Mouse (Mus musculus): ENCODE results near the gene Foxn3. TPM values are rescaled to one million over a fixed set of nuclear protein-coding genes. Genes with fewer than 3 reads are reported as not detected.

The Foxn3 gene
- total RNA-seq, 1 experiment from 2014 or later = 96.6 TPM

GRCm38 (mm10) chr12:99233386-99233785, 330.0 kb downstream of the Foxn3 start:
- ATAC-seq (replicated peaks; ENCODE audit: insufficient number of reproducible peaks, low FRiP score, low TSS enrichment, poor library complexity, severe bottlenecking) = no peak

GRCm38 (mm10) chr12:99232478-99232877, 330.9 kb downstream of the Foxn3 start:
- no peak for ATAC-seq (replicated peaks; ENCODE audit: insufficient number of reproducible peaks, low FRiP score, low TSS enrichment, poor library complexity, severe bottlenecking)

- no peak for ATAC-seq (replicated peaks; ENCODE audit: insufficient number of reproducible peaks, low FRiP score, low TSS enrichment, poor library complexity, severe bottlenecking)
These were observed 332.1 kb downstream of the Foxn3 start for GRCm38 (mm10) chr12:99231321-99231720.

GRCm38 (mm10) chr12:99230783-99231048, 332.7 kb downstream of the Foxn3 start:
- no peak for ATAC-seq (replicated peaks; ENCODE audit: insufficient number of reproducible peaks, low FRiP score, low TSS enrichment, poor library complexity, severe bottlenecking)

- no peak for ATAC-seq (replicated peaks; ENCODE audit: insufficient number of reproducible peaks, low FRiP score, low TSS enrichment, poor library complexity, severe bottlenecking)
These were observed 333.2 kb downstream of the Foxn3 start for GRCm38 (mm10) chr12:99229973-99230782.

GRCm38 (mm10) chr12:99227313-99227952, 335.9 kb downstream of the Foxn3 start:
- no peak for ATAC-seq (replicated peaks; ENCODE audit: insufficient number of reproducible peaks, low FRiP score, low TSS enrichment, poor library complexity, severe bottlenecking)

GRCm38 (mm10) chr12:99224863-99225603, 338.3 kb downstream of the Foxn3 start:
- peak; percentile 91 for ATAC-seq (replicated peaks; ENCODE audit: insufficient number of reproducible peaks, low FRiP score, low TSS enrichment, poor library complexity, severe bottlenecking)

- no peak for ATAC-seq (replicated peaks; ENCODE audit: insufficient number of reproducible peaks, low FRiP score, low TSS enrichment, poor library complexity, severe bottlenecking)
These were observed 342.1 kb downstream of the Foxn3 start for GRCm38 (mm10) chr12:99221087-99221846.

- no peak for ATAC-seq (replicated peaks; ENCODE audit: insufficient number of reproducible peaks, low FRiP score, low TSS enrichment, poor library complexity, severe bottlenecking)
These were observed 343.0 kb downstream of the Foxn3 start for GRCm38 (mm10) chr12:99220333-99220732.

- no peak for ATAC-seq (replicated peaks; ENCODE audit: insufficient number of reproducible peaks, low FRiP score, low TSS enrichment, poor library complexity, severe bottlenecking)
These were observed 343.6 kb downstream of the Foxn3 start for GRCm38 (mm10) chr12:99219812-99220211.

GRCm38 (mm10) chr12:99217145-99217698, 346.2 kb downstream of the Foxn3 start:
- no peak for ATAC-seq (replicated peaks; ENCODE audit: insufficient number of reproducible peaks, low FRiP score, low TSS enrichment, poor library complexity, severe bottlenecking)

- no peak for ATAC-seq (replicated peaks; ENCODE audit: insufficient number of reproducible peaks, low FRiP score, low TSS enrichment, poor library complexity, severe bottlenecking)
These were observed 347.0 kb downstream of the Foxn3 start for GRCm38 (mm10) chr12:99216341-99216761.

GRCm38 (mm10) chr12:99215521-99216255, 347.7 kb downstream of the Foxn3 start:
- ATAC-seq (replicated peaks; ENCODE audit: insufficient number of reproducible peaks, low FRiP score, low TSS enrichment, poor library complexity, severe bottlenecking) = no peak

- no peak for ATAC-seq (replicated peaks; ENCODE audit: insufficient number of reproducible peaks, low FRiP score, low TSS enrichment, poor library complexity, severe bottlenecking)
These were observed 349.3 kb downstream of the Foxn3 start for GRCm38 (mm10) chr12:99214098-99214497.

- ATAC-seq (replicated peaks; ENCODE audit: insufficient number of reproducible peaks, low FRiP score, low TSS enrichment, poor library complexity, severe bottlenecking) = 0 out of 2 replicates have a peak, but pooled peaks have one; percentile 26
These were observed 350.2 kb downstream of the Foxn3 start for GRCm38 (mm10) chr12:99213218-99213617.

GRCm38 (mm10) chr12:99209801-99210200, 353.6 kb downstream of the Foxn3 start:
- ATAC-seq (replicated peaks; ENCODE audit: insufficient number of reproducible peaks, low FRiP score, low TSS enrichment, poor library complexity, severe bottlenecking) = no peak

- ATAC-seq (replicated peaks; ENCODE audit: insufficient number of reproducible peaks, low FRiP score, low TSS enrichment, poor library complexity, severe bottlenecking) = no peak
These were observed 355.1 kb downstream of the Foxn3 start for GRCm38 (mm10) chr12:99208251-99208650.

- no peak for ATAC-seq (replicated peaks; ENCODE audit: insufficient number of reproducible peaks, low FRiP score, low TSS enrichment, poor library complexity, severe bottlenecking)
These were observed 356.3 kb downstream of the Foxn3 start for GRCm38 (mm10) chr12:99207014-99207612.

All from monocyte, adult 5-6 weeks (primary cell).